Mouse (Mus musculus): Measurements from ENCODE around the gene Upb1.
"Not testable (repeated sequence)": the region's sequence is repeated elsewhere in the genome, so short reads cannot be mapped to it uniquely, and the experiment has no call there.

Upb1 gene

GRCm38 (mm10) chr10:75451036-75451786 is 50.3 kb downstream of the Upb1 start:
- DNase-seq (ENCODE audit: low spot score in 2 of 2) = no peak

- DNase-seq (ENCODE audit: low spot score in 2 of 2) = not testable (repeated sequence)
Measured at GRCm38 (mm10) chr10:75456061-75456831, 55.3 kb downstream of the Upb1 start.

- DNase-seq (ENCODE audit: low spot score in 2 of 2) = no peak
Measured at GRCm38 (mm10) chr10:75457852-75458251, 56.9 kb downstream of the Upb1 start.

GRCm38 (mm10) chr10:75458329-75458728 is 57.4 kb downstream of the Upb1 start:
- DNase-seq (ENCODE audit: low spot score in 2 of 2) = no peak

- DNase-seq (ENCODE audit: low spot score in 2 of 2) = no peak
Measured at GRCm38 (mm10) chr10:75462728-75463127, 61.8 kb downstream of the Upb1 start.

- no peak for DNase-seq (ENCODE audit: low spot score in 2 of 2)
Measured at GRCm38 (mm10) chr10:75465781-75466550, 65.1 kb downstream of the Upb1 start.

GRCm38 (mm10) chr10:75473411-75473810 is 72.5 kb downstream of the Upb1 start:
- no peak for DNase-seq (ENCODE audit: low spot score in 2 of 2)

GRCm38 (mm10) chr10:75474571-75474970 is 73.7 kb downstream of the Upb1 start:
- no peak for DNase-seq (ENCODE audit: low spot score in 2 of 2)

- not testable (repeated sequence) for DNase-seq (ENCODE audit: low spot score in 2 of 2)
Measured at GRCm38 (mm10) chr10:75475139-75475850, 74.4 kb downstream of the Upb1 start.

GRCm38 (mm10) chr10:75477034-75477433 is 76.1 kb downstream of the Upb1 start:
- no peak for DNase-seq (ENCODE audit: low spot score in 2 of 2)

GRCm38 (mm10) chr10:75479955-75480354 is 79.0 kb downstream of the Upb1 start:
- no peak for DNase-seq (ENCODE audit: low spot score in 2 of 2)

GRCm38 (mm10) chr10:75481703-75482102 is 80.8 kb downstream of the Upb1 start:
- DNase-seq (ENCODE audit: low spot score in 2 of 2) = no peak

GRCm38 (mm10) chr10:75482271-75482670 is 81.4 kb downstream of the Upb1 start:
- no peak for DNase-seq (ENCODE audit: low spot score in 2 of 2)

- no peak for DNase-seq (ENCODE audit: low spot score in 2 of 2)
Measured at GRCm38 (mm10) chr10:75482919-75483483, 82.1 kb downstream of the Upb1 start.

GRCm38 (mm10) chr10:75484066-75484465 is 83.2 kb downstream of the Upb1 start:
- DNase-seq (ENCODE audit: low spot score in 2 of 2) = no peak

GRCm38 (mm10) chr10:75484767-75485166 is 83.9 kb downstream of the Upb1 start:
- DNase-seq (ENCODE audit: low spot score in 2 of 2) = no peak

- DNase-seq (ENCODE audit: low spot score in 2 of 2) = peak in 1 of 2 experiments; percentile 86
Measured at GRCm38 (mm10) chr10:75486086-75486979, 85.4 kb downstream of the Upb1 start.

- DNase-seq (ENCODE audit: low spot score in 2 of 2) = no peak
Measured at GRCm38 (mm10) chr10:75487131-75487530, 86.2 kb downstream of the Upb1 start.

GRCm38 (mm10) chr10:75489522-75489921 is 88.6 kb downstream of the Upb1 start:
- DNase-seq (ENCODE audit: low spot score in 2 of 2) = no peak

GRCm38 (mm10) chr10:75490731-75491130 is 89.8 kb downstream of the Upb1 start:
- no peak for DNase-seq (ENCODE audit: low spot score in 2 of 2)

Data from left cerebral cortex, adult 9 months (tissue).